Mouse (Mus musculus) megakaryocyte, embryonic 14.5 days (primary cell): Measurements from ENCODE around the gene Rtf1. TPM values are rescaled to one million over a fixed set of nuclear protein-coding genes. Genes with fewer than 3 reads are reported as not detected.

Experiments used
- H3K27me3 ChIP-seq: replicated peaks from 2 replicates; pipeline ENCODE3; 2012; ENCODE audit warnings: inconsistent platforms
- H3K36me3 ChIP-seq: replicated peaks from 2 replicates; pipeline ENCODE3; 2012; ENCODE audit warnings: low read length, inconsistent platforms, mixed read lengths
- H3K4me1 ChIP-seq: 2 replicates; pipeline ENCODE4 v1.6.1; 2012; ENCODE audit warnings: inconsistent platforms
- H3K4me3 ChIP-seq: replicated peaks from 2 replicates; pipeline ENCODE3; 2012; ENCODE audit warnings: moderate library complexity, mild to moderate bottlenecking, inconsistent platforms
- H3K9me3 ChIP-seq: 2 replicates; pipeline ENCODE4 v1.6.1; 2012; ENCODE audit warnings: inconsistent platforms
- FLI1 ChIP-seq: IDR thresholded peaks from 2 replicates; pipeline ENCODE4 v1.6.1; 2012; ENCODE audit warnings: low read length, inconsistent platforms, mixed read lengths
- GATA1 ChIP-seq: IDR thresholded peaks from 3 replicates; pipeline ENCODE4 v1.6.1; 2012; ENCODE audit warnings: mixed read lengths, low read length, inconsistent platforms, borderline replicate concordance
- polyA plus RNA-seq: library from polyadenylated mRNA; stranded (reverse); fragments of >175 nt; gene quantifications from 2 replicates; pipeline ENCODE4 v1.2.3, GENCODE M21; 2012; ENCODE audit warnings: low replicate concordance; ENCODE audit not compliant: insufficient read depth

Gene Rtf1
- polyA plus RNA-seq, 1 experiment = 81.2 TPM

- no peaks in the 10 kb centered on the region for H3K9me3 ChIP-seq
- no peaks in the 10 kb centered on the region for H3K27me3 ChIP-seq
- peaks cover 90% of the 10 kb centered on the region for H3K36me3 ChIP-seq
- no peaks in the 10 kb centered on the region for H3K4me1 ChIP-seq
- no peak for TF ChIP-seq FLI1
- TF ChIP-seq GATA1 = no peak
- no peak overlapping the region for H3K4me3 ChIP-seq
These were observed 46.2 kb downstream of the Rtf1 start for GRCm38 (mm10) chr2:119721070-119721469.

- no peaks in the 10 kb centered on the region for H3K9me3 ChIP-seq
These were observed 53.0 kb downstream of the Rtf1 start for GRCm38 (mm10) chr2:119727762-119728416.

GRCm38 (mm10) chr2:119730735-119731134 is 55.9 kb downstream of the Rtf1 start:
- TF ChIP-seq GATA1 (no peak), FLI1 (no peak)
- H3K36me3 ChIP-seq = peaks cover 97% of the 10 kb centered on the region
- H3K27me3 ChIP-seq = no peaks in the 10 kb centered on the region
- H3K9me3 ChIP-seq = no peaks in the 10 kb centered on the region
- no peaks in the 10 kb centered on the region for H3K4me1 ChIP-seq
- H3K4me3 ChIP-seq = no peak overlapping the region

More at GRCm38 (mm10) chr2:119727762-119728416, 53.0 kb downstream of the Rtf1 start:
- Histone ChIP-seq H3K4me1 (no peaks in the 10 kb centered on the region), H3K4me3 (no peak overlapping the region), H3K36me3 (peaks cover 91% of the 10 kb centered on the region), H3K27me3 (no peaks in the 10 kb centered on the region)
- no peak for TF ChIP-seq FLI1
- no peak for TF ChIP-seq GATA1

- Histone ChIP-seq H3K9me3 (no peaks in the 10 kb centered on the region), H3K4me3 (no peak overlapping the region), H3K27me3 (peaks cover 13% of the 10 kb centered on the region), H3K36me3 (peaks cover 37% of the 10 kb centered on the region), H3K4me1 (peaks cover 21% of the 10 kb centered on the region)
- no peak for TF ChIP-seq GATA1
- no peak for TF ChIP-seq FLI1
These were observed 62.3 kb downstream of the Rtf1 start for GRCm38 (mm10) chr2:119737124-119737523.

GRCm38 (mm10) chr2:119740567-119740966 is 65.7 kb downstream of the Rtf1 start:
- Histone ChIP-seq H3K4me1 (peaks cover 48% of the 10 kb centered on the region), H3K27me3 (peaks cover 39% of the 10 kb centered on the region)
- no peak for TF ChIP-seq GATA1

GRCm38 (mm10) chr2:119741581-119742411 is 66.9 kb downstream of the Rtf1 start, which contains the start of gene Itpka:
Itpka (plus strand) TSS chr2:119742337.
- no peaks in the 10 kb centered on the region for H3K36me3 ChIP-seq
- H3K4me1 ChIP-seq = peaks cover 48% of the 10 kb centered on the region
- no peaks in the 10 kb centered on the region for H3K9me3 ChIP-seq
- peaks cover 47% of the 10 kb centered on the region for H3K27me3 ChIP-seq
- TF ChIP-seq GATA1 (no peak), FLI1 (no peak)
- peak within 1 kb of the TSS; percentile 97 for H3K4me3 ChIP-seq

More at GRCm38 (mm10) chr2:119740567-119740966, 65.7 kb downstream of the Rtf1 start:
- Histone ChIP-seq H3K9me3 (no peaks in the 10 kb centered on the region), H3K36me3 (peaks cover 2% of the 10 kb centered on the region), H3K4me3 (peak overlapping the region; percentile 97)

GRCm38 (mm10) chr2:119742461-119743175 is 67.8 kb downstream of the Rtf1 start:
- TF ChIP-seq GATA1 (no peak), FLI1 (no peak)
- Histone ChIP-seq H3K27me3 (peaks cover 44% of the 10 kb centered on the region), H3K4me1 (peaks cover 48% of the 10 kb centered on the region), H3K36me3 (no peaks in the 10 kb centered on the region), H3K9me3 (no peaks in the 10 kb centered on the region), H3K4me3 (peak overlapping the region; percentile 97)

- peaks cover 48% of the 10 kb centered on the region for H3K27me3 ChIP-seq
- peaks cover 48% of the 10 kb centered on the region for H3K4me1 ChIP-seq
- H3K9me3 ChIP-seq = no peaks in the 10 kb centered on the region
- H3K4me3 ChIP-seq = peak overlapping the region; percentile 97
- TF ChIP-seq GATA1 = no peak
- TF ChIP-seq FLI1 = no peak
- no peaks in the 10 kb centered on the region for H3K36me3 ChIP-seq
These were observed 68.4 kb downstream of the Rtf1 start for GRCm38 (mm10) chr2:119743176-119743807.

- H3K4me1 ChIP-seq = peaks cover 48% of the 10 kb centered on the region
- no peak for TF ChIP-seq FLI1
- TF ChIP-seq GATA1 = no peak
- H3K9me3 ChIP-seq = no peaks in the 10 kb centered on the region
- H3K4me3 ChIP-seq = no peak overlapping the region
- H3K36me3 ChIP-seq = no peaks in the 10 kb centered on the region
- H3K27me3 ChIP-seq = peaks cover 46% of the 10 kb centered on the region
These were observed 68.9 kb downstream of the Rtf1 start for GRCm38 (mm10) chr2:119743808-119744162.
